Mouse (Mus musculus) liver, embryonic 14.5 days (tissue): Measurements from ENCODE around the gene Smim24.

Source experiments
- CTCF ChIP-seq: IDR thresholded peaks from 2 replicates; pipeline ENCODE4 v1.5.1; 2016; ENCODE audit warnings: antibody characterized with exemption, low read depth, control low read depth
- EP300 ChIP-seq: IDR thresholded peaks from 2 replicates; pipeline ENCODE4 v1.6.1; 2016; ENCODE audit warnings: antibody characterized with exemption, low read depth

GRCm38 (mm10) chr10:81421041-81421796 lies 28.4 kb downstream of the Smim24 start:
- TF ChIP-seq CTCF (no peak), EP300 (no peak)
